ENCODE assay signal across 8 mouse cellular contexts in genomic region chr15:80132993-80133586, GRCm38 (mm10). TPM values are rescaled to one million over a fixed set of nuclear protein-coding genes. Genes with fewer than 3 reads are reported as not detected.
A peak's percentile ranks its signal among the peaks of the same experiment; 100 is the strongest.
DNase-seq lines count a peak whose midpoint lies in the region; ATAC-seq and TF ChIP-seq lines count a peak whose summit lies in the region.

Tab1 (plus strand) TSS chr15:80133127.

- no peaks in the 10 kb centered on the region for H3K9me3 ChIP-seq in forebrain, embryonic 10.5 days
- no peaks in the 10 kb centered on the region for H3K9me3 ChIP-seq in heart, embryonic 15.5 days (replicated peaks)
- no peaks in the 10 kb centered on the region for H3K9me3 ChIP-seq in liver, embryonic 14.5 days (ENCODE audit: control insufficient read depth, low read length)
- H3K9me3 ChIP-seq in neural tube, embryonic 11.5 days (ENCODE audit: control insufficient read depth, low read length) = no peaks in the 10 kb centered on the region
- no peaks in the 10 kb centered on the region for H3K9me3 ChIP-seq in stomach, postnatal 0 days (ENCODE audit: control insufficient read depth, low read length)

- TF ChIP-seq EP300 in liver, embryonic 14.5 days (IDR thresholded peaks at IDR 0.05; ENCODE audit: low read depth) = peak; percentile 74
- peak; percentile 70 for TF ChIP-seq EP300 in stomach, postnatal 0 days (optimal IDR thresholded peaks at IDR 0.05)

- peak within 1 kb of the TSS; percentile 79 for H3K9ac ChIP-seq in heart, embryonic 15.5 days
- H3K9ac ChIP-seq in liver, embryonic 14.5 days (replicated peaks) = peak within 1 kb of the TSS; percentile 98
- peak within 1 kb of the TSS; percentile 96 for H3K9ac ChIP-seq in neural tube, embryonic 11.5 days (ENCODE audit: low read length)
- peak within 1 kb of the TSS; percentile 89 for H3K9ac ChIP-seq in stomach, postnatal 0 days (ENCODE audit: low read length)

- no peaks in the 10 kb centered on the region; the same call in 1 of the 2 replicates for H3K27me3 ChIP-seq in forebrain, embryonic 10.5 days (ENCODE audit: poor library complexity, severe bottlenecking)
- H3K27me3 ChIP-seq in heart, embryonic 15.5 days = no peaks in the 10 kb centered on the region
- no peaks in the 10 kb centered on the region for H3K27me3 ChIP-seq in liver, embryonic 14.5 days (ENCODE audit: control insufficient read depth, insufficient read depth, low read length)
- H3K27me3 ChIP-seq in neural tube, embryonic 11.5 days (ENCODE audit: control insufficient read depth, insufficient read depth, low read length) = no peaks in the 10 kb centered on the region
- no peaks in the 10 kb centered on the region for H3K27me3 ChIP-seq in stomach, postnatal 0 days (ENCODE audit: control insufficient read depth, insufficient read depth, low read length)

- peak within 1 kb of the TSS; percentile 73 for H3K4me2 ChIP-seq in heart, embryonic 15.5 days
- H3K4me2 ChIP-seq in liver, embryonic 14.5 days (ENCODE audit: low read depth) = peak within 1 kb of the TSS; percentile 94
- peak within 1 kb of the TSS; percentile 95 for H3K4me2 ChIP-seq in neural tube, embryonic 11.5 days (ENCODE audit: low read depth)
- H3K4me2 ChIP-seq in stomach, postnatal 0 days (replicated peaks; ENCODE audit: low read depth) = peak within 1 kb of the TSS; percentile 55

- WGBS in forebrain, embryonic 10.5 days = under 1% methylated on average over 59 of the region's 59 CpGs
- WGBS in heart, embryonic 15.5 days = under 1% methylated on average over 59 of the region's 59 CpGs
- under 1% methylated on average over 59 of the region's 59 CpGs for WGBS in liver, embryonic 14.5 days (ENCODE audit: insufficient replicate concordance)
- under 1% methylated on average over 59 of the region's 59 CpGs for WGBS in neural tube, embryonic 11.5 days
- under 1% methylated on average over 40 of the region's 59 CpGs for WGBS in stomach, postnatal 0 days

- peak; percentile 93 for ATAC-seq in CD4-positive, CD25-positive, alpha-beta regulatory T cell, adult 4 months
- ATAC-seq in heart, embryonic 15.5 days (replicated peaks; ENCODE audit: insufficient number of reproducible peaks, insufficient read depth, low FRiP score, low read depth) = peak; percentile 91
- ATAC-seq in liver, embryonic 14.5 days (ENCODE audit: insufficient read depth) = peak; percentile 81
- ATAC-seq in neural tube, embryonic 11.5 days (ENCODE audit: insufficient read depth, low FRiP score, low TSS enrichment) = peak; percentile 93
- ATAC-seq in stomach, postnatal 0 days (ENCODE audit: low FRiP score, low TSS enrichment) = peak; percentile 94

- peak within 1 kb of the TSS; percentile 100 for H3K27ac ChIP-seq in forebrain, embryonic 10.5 days
- H3K27ac ChIP-seq in heart, embryonic 15.5 days = peak within 1 kb of the TSS; percentile 100
- H3K27ac ChIP-seq in liver, embryonic 14.5 days = peak within 1 kb of the TSS; percentile 96
- H3K27ac ChIP-seq in neural tube, embryonic 11.5 days (ENCODE audit: low read depth, low read length) = peak within 1 kb of the TSS; percentile 99
- peak within 1 kb of the TSS; percentile 97 for H3K27ac ChIP-seq in stomach, postnatal 0 days (replicated peaks)

- peak within 1 kb of the TSS; percentile 84 for H3K4me3 ChIP-seq in forebrain, embryonic 10.5 days
- H3K4me3 ChIP-seq in heart, embryonic 15.5 days = peak within 1 kb of the TSS; percentile 75
- peak within 1 kb of the TSS; percentile 69 to 91 for H3K4me3 ChIP-seq in liver, embryonic 14.5 days (ENCODE audit: insufficient read depth in 1 of 2, low read depth in 2 of 2, low read length in 2 of 2)
- H3K4me3 ChIP-seq in neural tube, embryonic 11.5 days (ENCODE audit: low read depth, low read length) = peak within 1 kb of the TSS; percentile 74
- peak within 1 kb of the TSS; percentile 75 for H3K4me3 ChIP-seq in stomach, postnatal 0 days (ENCODE audit: low read depth, low read length)

- peaks cover 23% of the 10 kb centered on the region for H3K36me3 ChIP-seq in forebrain, embryonic 10.5 days (replicated peaks)
- no peaks in the 10 kb centered on the region for H3K36me3 ChIP-seq in heart, embryonic 15.5 days
- H3K36me3 ChIP-seq in liver, embryonic 14.5 days (replicated peaks; ENCODE audit: control insufficient read depth, insufficient read depth, low read depth) = peaks cover 2% of the 10 kb centered on the region
- H3K36me3 ChIP-seq in neural tube, embryonic 11.5 days (ENCODE audit: control insufficient read depth, insufficient read depth, low read length) = no peaks in the 10 kb centered on the region
- no peaks in the 10 kb centered on the region for H3K36me3 ChIP-seq in stomach, postnatal 0 days (ENCODE audit: control insufficient read depth, insufficient read depth, low read length)

- H3K4me1 ChIP-seq in forebrain, embryonic 10.5 days = peaks cover 29% of the 10 kb centered on the region
- H3K4me1 ChIP-seq in heart, embryonic 15.5 days (replicated peaks) = peaks cover 43% of the 10 kb centered on the region
- peaks cover 55 to 71% of the 10 kb centered on the region in 2 experiments for H3K4me1 ChIP-seq in liver, embryonic 14.5 days (replicated peaks; ENCODE audit: control insufficient read depth in 2 of 2, insufficient read depth in 2 of 2, low read length in 1 of 2)
- H3K4me1 ChIP-seq in neural tube, embryonic 11.5 days (ENCODE audit: control insufficient read depth, insufficient read depth, low read length) = peaks cover 16% of the 10 kb centered on the region
- peaks cover 4% of the 10 kb centered on the region; the same call in 1 of the 2 replicates for H3K4me1 ChIP-seq in stomach, postnatal 0 days (replicated peaks; ENCODE audit: control insufficient read depth, insufficient read depth)

- TF ChIP-seq CTCF in liver, embryonic 14.5 days (IDR thresholded peaks at IDR 0.05; ENCODE audit: low read depth) = peak; percentile 85
- peak; percentile 79 for TF ChIP-seq CTCF in stomach, postnatal 0 days (IDR thresholded peaks at IDR 0.05; ENCODE audit: low read depth)

- DNase-seq in c-Kit-negative CD71-positive TER-119-positive erythroid progenitor cells, embryonic 14.5 days (ENCODE audit: low read depth, low spot score) = peak; percentile 79
- peak; percentile 93 for DNase-seq in forebrain, embryonic 10.5 days (ENCODE audit: extremely low spot score, low spot score)
- DNase-seq in kidney, postnatal 25 days = peak; percentile 93 to 96
- DNase-seq in liver, embryonic 14.5 days (ENCODE audit: low read depth in 3 of 3, low spot score in 3 of 3) = peak; percentile 80 to 84 (median 83)
- DNase-seq in neural tube, embryonic 11.5 days (ENCODE audit: low spot score) = peak; percentile 97
- peak; percentile 93 for DNase-seq in stomach, postnatal 0 days (ENCODE audit: low spot score)

RNA-seq across cellular contexts. Expression of gene Tab1, which starts in this region (rescaled TPM):
- polyA plus RNA-seq in CD4-positive, CD25-positive, alpha-beta regulatory T cell, adult 4 months (2017; shearing (Covaris generic)) = 10 to 100 TPM; 12.0 to 39.6 TPM
- polyA plus RNA-seq in forebrain, embryonic 10.5 days (2016; fragmentation: Nextera tagmentation; extraction: Ambion mirVana) = 40.8 and 42.8 TPM in 2 replicates
- 25.0 and 33.6 TPM in 2 replicates for polyA plus RNA-seq in heart, embryonic 15.5 days (2015; fragmentation: Nextera tagmentation; extraction: Ambion mirVana)
- 11.2 and 11.9 TPM in 2 replicates for polyA plus RNA-seq in liver, embryonic 14.5 days (2012; rRNA removed)
- polyA plus RNA-seq in liver, embryonic 14.5 days (2014; fragmentation: Nextera tagmentation; extraction: Ambion mirVana) = 9.4 and 10.8 TPM in 2 replicates
- 35.7 and 36.0 TPM in 2 replicates for polyA plus RNA-seq in neural tube, embryonic 11.5 days (2014; fragmentation: Nextera tagmentation; extraction: Ambion mirVana)
- 16.3 and 16.5 TPM in 2 replicates for polyA plus RNA-seq in stomach, postnatal 0 days (2015; fragmentation: Nextera tagmentation; extraction: Ambion mirVana)

Comparison
In these comparisons a context has a peak if more than half of its experiments do, and no peak if none do; other contexts are left out.
1. Peak in every context shown above with its lines: DNase-seq, ATAC-seq, H3K4me3 ChIP-seq and H3K27ac ChIP-seq.